Mouse (Mus musculus): ENCODE measurements around the gene Kcnn1. TPM values are rescaled to one million over a fixed set of nuclear protein-coding genes. Genes with fewer than 3 reads are reported as not detected.

Kcnn1 gene
- total RNA-seq, 2 experiments from 2014 or later, result 2.5 to 3.0 TPM

DNA sequence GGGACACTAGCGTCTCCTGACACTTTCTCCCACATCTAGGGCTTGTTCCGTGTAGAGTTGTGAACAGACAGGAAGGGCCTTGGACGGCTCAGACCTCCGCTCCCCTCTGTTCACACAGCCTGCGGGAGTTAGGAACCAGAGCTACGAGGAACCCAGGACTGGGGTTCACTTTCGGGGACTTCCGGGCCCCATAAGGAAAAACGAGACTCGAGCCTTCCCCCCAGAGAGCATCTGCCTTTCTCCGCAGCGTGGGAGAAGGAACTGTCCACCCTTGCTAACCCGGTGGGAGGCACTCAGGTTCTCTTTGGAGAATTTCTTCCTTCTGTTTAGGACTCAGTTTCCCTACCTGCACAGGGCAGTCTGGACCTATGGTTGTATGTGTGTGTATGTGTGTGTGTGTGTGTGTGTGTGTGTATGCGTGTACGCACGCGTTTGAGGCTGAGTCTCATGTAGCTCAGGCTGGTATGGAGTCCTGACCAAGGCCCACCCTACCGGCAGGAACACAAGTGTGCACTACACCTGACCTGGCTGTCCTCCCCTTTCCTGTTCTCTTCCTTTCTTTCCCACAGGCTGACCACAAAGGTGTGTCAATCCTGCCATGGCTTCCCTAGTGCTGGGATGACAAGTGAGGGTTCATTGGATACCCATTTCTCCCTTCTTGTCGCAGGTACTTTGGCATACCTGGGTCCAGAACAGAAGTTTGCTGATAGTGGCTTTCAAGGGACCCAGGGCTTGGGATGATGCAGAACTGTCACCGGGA is 30.0 kb upstream of the Kcnn1 start:
- DNase-seq, result no peak

DNA sequence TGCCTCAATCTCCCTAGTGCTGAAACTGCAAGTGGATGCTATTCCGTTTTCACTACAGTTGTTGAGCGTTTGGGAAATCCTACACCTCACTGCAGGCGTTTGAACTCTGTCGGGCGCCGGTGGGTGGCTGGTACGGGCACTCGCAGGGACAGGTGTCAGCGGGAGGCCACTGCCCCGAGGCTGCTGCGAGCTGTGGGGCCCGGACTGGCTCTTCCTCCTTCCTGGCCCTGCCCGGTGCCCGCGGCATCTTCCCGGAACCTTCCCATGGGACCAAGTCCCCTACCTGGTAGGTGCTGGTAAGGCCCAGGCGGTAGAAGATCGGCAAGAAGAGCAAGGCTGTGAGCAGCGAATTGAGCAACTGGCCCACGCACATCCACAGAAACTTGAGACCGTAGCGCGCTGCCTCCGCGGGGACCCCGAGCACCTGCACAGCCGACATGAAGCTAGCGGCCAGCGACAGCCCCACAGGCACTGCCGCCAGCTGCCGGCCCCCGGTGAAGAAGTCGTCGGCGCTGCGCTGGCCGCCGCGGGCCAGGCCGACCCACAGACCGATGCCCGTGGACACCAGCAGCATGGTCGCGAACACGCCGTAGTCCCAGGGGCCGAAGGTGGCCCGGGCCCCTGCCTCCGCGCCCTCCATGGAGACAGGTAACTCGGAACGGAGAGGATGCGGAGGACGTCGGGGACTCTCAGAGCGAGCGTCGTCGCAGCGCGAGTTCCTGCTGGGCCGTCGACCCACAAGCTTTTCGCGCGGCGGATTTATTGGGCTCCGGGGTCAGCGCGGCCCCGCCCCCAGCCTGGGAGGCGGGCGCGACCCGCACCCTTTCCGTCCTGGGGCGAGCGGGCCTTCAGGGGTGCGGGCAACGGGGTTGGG is 29.2 kb upstream of the Kcnn1 start, which contains the start of gene Slc5a5:
TSS of gene Slc5a5 (minus strand) at position 736 of the 874 bp plus-strand sequence.
- no peak for DNase-seq

- no peak for DNase-seq
Observed at GRCm38 (mm10) chr8:70891356-70891755, 28.3 kb upstream of the Kcnn1 start.

- no peak for DNase-seq
Observed at GRCm38 (mm10) chr8:70890656-70891055, 27.6 kb upstream of the Kcnn1 start.

GRCm38 (mm10) chr8:70887669-70888068 is 24.6 kb upstream of the Kcnn1 start:
- no peak for DNase-seq

- peak; percentile 70 for DNase-seq
Observed at GRCm38 (mm10) chr8:70885612-70886011, 22.6 kb upstream of the Kcnn1 start.

DNA sequence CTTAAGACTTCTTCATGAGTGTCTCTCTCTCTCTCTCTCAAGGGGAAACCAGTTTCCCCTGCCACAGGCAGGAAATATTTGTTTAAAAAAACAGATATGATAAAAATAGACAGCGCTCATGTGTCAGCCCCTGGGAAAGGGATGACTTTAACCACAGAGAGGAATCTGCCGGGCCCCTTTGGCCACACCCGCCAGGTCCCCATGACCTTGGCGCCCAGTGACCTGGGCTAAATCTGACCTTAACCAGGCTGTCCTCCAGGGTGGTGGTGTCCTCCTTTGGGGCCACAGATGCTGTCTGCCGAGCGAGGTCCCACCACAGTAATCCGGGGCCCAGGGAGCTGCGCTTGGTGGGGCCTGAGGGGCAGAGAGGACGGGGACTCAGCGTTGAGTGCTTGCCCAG is 21.6 kb upstream of the Kcnn1 start:
- DNase-seq, result no peak

- DNase-seq, result no peak
Observed at GRCm38 (mm10) chr8:70884186-70884585, 21.1 kb upstream of the Kcnn1 start.

GRCm38 (mm10) chr8:70880546-70880945 is 17.5 kb upstream of the Kcnn1 start:
- no peak for DNase-seq

GRCm38 (mm10) chr8:70880126-70880525 is 17.1 kb upstream of the Kcnn1 start:
- peak; percentile 73 for DNase-seq

GRCm38 (mm10) chr8:70879500-70879899 is 16.4 kb upstream of the Kcnn1 start:
- no peak for DNase-seq

DNA sequence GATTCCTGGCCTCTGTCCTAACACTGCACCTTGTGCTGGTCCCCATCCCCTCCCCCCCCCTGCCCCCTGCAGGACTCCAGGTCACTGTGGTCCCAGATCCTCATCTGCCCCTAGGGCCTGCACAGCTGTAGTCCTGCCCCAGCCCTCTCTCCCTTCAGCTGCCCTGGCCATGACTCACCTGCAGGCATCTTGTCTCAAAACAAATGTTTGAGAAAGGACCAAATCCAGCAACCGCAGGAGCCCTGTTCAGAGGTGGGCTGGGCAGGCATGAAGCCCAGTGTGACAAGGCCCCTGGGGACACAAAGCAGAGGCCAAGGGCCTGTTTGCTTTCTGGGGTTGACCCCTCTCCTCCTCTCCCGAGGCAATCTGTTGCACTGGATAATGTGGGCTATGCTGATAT is 15.1 kb upstream of the Kcnn1 start:
- DNase-seq, result no peak

DNA sequence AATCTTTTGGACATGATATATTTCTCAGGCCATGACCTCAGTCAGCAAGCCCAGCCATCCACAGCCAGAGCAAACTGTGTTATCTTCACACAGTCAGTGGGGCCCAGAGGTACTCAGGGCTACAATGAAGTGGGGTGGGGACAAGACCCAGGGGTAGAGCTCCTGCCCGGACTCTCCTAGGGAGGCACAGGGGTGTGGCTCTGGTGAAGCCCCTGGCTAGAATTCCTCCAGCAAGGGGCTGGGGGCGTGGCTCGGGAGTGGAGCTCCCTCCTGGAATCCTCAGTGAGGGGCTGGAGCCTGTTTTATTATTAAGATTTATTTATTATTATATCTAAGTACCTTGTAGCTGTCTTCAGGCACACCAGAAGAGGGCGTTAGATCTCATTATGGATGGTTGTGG is 13.3 kb upstream of the Kcnn1 start:
- DNase-seq, result no peak

- DNase-seq, result no peak
Observed at GRCm38 (mm10) chr8:70874441-70874840, 11.4 kb upstream of the Kcnn1 start.

DNA sequence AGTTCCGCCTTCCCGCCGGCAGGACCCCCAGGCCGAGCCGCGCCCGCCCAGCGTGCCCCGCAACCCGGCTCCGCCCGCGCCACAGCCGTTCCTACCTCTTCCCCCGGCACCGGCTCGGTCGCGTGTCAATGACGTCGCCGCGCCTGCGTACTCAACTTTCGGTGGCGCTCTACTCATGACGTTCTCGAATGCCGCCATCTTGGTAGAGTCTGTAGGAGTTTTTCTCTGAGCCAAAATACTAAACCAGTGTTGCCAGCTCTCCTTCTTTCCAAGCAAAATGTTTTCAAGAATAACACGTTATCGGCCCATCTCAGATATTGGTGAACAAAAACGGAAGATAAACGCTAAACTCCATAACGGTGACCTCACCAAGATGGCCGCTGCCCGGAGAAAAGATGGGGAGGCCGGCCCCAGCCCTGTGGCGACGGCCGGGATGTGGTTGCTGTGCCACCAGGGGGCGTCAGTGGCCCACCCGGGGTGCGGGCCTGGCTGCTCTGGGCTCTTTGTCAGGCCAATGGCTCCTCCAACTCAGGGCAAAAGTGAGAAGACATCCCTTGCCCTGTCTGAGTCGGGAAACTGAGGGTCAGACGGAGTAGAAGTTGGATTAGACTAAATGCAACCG is 10.4 kb upstream of the Kcnn1 start, which contains the start of gene Ccdc124:
TSS of gene Ccdc124 (minus strand) at position 572 of the 622 bp plus-strand sequence.
- DNase-seq, result peak; percentile 97

GRCm38 (mm10) chr8:70872643-70873363 is 9.7 kb upstream of the Kcnn1 start:
- no peak for DNase-seq

DNA sequence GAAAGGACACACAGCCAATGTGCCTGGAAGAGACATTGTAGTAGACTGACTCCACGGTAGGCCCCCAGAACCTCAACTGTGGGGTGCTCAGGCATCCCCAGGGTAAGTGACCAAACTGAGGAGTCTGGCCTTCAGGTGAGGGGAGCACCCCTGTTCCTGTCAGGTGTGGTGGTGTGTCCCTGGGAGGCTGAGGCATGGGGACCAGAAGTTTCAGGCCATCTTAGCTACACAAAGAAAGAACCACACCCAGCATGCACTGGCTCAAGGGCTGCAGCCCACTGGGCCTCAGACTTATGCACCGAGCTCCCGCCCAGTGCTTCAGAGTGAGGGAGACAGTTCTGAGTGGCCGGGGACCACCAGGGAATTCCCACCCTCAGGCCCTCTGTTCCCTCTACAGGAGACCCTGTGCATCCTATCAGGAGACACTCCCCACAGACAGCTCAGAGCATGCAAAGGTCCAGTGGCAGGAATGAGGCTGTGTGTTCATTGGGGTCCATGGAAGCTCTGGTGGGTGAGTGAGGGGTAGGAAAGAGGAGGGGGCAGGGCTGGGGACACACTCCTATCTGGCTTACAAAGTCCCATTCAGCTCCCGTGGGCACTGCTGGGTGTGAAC is 8.2 kb upstream of the Kcnn1 start:
- no peak for DNase-seq

DNA sequence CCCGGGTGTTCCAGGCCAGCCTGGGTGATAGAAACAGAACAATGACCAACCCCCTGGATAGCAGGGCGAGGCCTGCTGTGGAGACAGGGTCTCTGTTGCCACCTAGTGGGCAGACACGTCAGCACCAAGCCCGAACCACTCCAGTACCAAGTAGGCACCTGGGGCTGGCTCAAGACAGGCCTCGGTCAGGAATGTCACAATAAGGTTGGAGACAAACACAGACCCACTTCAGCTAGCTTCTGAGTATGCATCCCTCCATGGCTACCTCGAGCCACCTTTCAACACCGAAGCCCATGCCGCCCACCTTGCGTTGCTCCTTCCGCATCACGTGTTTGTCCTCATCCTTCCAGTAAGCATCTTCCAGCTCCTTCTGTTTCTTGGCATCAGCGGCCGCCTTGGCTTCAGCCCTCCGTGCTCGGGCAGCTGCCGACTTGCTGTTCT is 6.6 kb upstream of the Kcnn1 start:
- DNase-seq, result peak; percentile 85

DNA sequence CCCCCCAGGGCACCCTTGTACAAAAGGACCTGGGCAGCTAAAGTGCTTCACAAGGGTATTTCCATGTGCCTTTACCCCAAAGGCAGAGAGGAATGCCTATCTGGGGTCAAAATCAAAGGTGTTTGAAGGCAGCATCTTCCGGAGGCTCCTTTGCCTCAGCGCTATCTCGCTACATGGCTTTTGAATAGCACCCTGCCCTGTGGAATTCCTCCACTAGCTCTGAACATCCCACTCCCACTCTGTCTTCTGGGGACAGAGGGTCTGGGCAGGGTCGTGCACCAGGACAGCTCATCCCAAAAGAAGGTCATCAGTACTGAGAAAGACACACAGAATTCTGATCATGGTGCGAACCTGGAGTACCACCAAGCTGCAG is 6.1 kb upstream of the Kcnn1 start:
- DNase-seq, result no peak

DNA sequence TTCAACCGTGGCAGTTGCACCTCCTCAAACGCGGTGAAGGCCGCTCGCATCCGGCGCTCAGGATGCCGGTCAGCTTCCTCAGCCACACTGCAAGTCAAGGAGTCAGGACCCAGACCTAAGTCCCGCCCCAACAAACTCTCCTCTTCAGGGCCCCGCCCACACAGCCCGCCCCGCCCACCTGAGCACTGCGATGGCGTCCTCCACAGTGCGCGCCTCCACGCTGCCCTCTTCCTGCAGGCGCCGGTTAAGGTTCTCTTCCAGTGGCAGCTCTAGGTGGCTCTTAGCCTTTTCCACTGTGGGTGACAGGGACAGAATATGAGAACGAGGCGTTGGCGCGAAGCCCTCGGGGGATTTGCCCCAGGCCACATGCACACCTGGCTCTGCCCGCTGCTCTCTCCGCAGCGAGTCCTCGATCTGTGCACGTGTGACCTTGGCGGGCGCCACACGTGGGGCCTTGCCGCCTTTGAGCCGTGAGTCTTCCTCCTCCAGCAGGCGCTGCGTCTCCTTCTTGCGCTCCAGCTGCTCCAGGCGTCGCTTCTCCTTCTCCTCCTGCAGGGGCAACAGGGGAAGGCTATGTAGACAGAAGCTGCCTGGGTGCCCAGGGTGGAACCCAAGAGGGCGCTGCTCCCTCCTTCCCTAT is 5.6 kb upstream of the Kcnn1 start:
- no peak for DNase-seq

DNA sequence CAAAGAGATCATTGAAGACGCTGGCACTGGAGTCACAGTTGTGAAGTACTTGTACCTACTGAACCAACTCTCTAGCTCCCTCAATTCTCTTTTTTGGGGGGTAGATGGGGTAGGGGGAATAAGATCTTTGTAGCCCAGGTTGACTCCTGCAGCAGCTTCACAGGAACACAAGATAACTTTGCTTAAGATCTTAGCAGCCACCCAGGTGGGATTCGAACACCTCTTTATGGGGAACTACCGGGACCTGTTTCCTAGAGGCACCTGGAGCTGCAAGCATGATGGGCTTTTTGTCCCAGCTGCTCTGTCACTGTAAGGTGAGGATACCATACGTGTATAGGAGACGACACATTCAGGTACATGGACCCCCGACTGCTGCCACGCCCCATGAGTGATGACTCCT is 3.5 kb upstream of the Kcnn1 start:
- DNase-seq, result no peak
